Mouse (Mus musculus) adrenal gland, adult 8-10 months (tissue): ENCODE measurements around the gene Tfeb. TPM values are rescaled to one million over a fixed set of nuclear protein-coding genes. Genes with fewer than 3 reads are reported as not detected.

ENCODE experiments used
- DNase-seq: peaks from one replicate; pipeline ENCODE4 v3.0.0; 2022
- total RNA-seq, 4 experiments: library from RNA; stranded (reverse); gene quantifications; 2 replicates each; pipeline ENCODE4 v1.2.4; 2022

Gene Tfeb
- total RNA-seq, 4 experiments from 2014 or later: 17.3 to 32.1 (median 24.2) TPM

DNA sequence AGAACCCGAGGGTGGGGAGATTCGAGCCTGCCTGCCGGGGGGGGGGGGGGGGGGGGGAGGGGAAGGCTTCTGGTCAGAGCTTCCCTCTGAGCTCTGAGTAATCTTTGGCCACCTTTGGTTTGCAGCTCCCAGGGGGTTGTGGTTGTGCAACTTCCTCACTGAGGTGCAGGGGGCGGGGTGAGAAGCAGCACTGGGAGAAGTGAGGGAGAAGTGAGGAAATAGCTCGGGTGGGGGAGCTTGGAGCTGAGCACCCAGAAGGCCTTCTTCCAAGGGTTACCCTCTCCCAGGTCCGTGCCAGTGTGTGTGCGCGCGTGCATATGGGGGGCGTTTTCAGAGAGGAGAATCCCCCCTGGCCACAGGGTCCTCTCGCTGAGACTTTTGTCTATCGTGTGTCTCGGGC, 17.4 kb downstream of the Tfeb start:
- DNase-seq: peak; percentile 52

- no peak for DNase-seq
Observed at GRCm38 (mm10) chr17:47756366-47756765, 19.5 kb downstream of the Tfeb start.

DNA sequence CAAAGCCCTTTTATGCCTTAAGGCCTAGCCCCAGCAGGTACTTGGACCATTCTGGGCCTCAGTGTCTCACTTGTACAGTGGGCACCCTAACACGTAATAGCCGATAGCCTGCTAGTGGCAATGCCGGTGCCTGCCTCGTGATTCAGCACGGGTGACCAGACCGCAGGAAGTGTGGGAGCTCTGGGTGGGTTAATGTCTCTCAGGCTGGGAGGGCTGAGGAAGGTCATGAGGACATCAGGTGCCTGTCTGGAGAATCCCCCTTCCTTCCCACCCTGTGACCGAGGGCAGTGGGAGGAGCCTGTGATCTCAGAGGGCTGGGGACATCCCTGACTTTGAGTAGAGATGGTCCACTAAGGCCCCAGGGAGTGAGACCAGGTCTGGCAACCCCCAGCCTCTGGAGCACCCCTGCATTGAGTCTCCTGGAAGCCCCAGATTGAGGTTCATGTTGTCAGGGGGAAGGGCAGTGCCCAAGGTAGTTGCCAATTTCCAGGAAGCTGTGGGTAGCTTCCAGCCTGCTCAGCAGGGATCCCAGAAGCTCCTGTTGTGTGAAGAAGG, 20.3 kb downstream of the Tfeb start:
- no peak for DNase-seq

DNA sequence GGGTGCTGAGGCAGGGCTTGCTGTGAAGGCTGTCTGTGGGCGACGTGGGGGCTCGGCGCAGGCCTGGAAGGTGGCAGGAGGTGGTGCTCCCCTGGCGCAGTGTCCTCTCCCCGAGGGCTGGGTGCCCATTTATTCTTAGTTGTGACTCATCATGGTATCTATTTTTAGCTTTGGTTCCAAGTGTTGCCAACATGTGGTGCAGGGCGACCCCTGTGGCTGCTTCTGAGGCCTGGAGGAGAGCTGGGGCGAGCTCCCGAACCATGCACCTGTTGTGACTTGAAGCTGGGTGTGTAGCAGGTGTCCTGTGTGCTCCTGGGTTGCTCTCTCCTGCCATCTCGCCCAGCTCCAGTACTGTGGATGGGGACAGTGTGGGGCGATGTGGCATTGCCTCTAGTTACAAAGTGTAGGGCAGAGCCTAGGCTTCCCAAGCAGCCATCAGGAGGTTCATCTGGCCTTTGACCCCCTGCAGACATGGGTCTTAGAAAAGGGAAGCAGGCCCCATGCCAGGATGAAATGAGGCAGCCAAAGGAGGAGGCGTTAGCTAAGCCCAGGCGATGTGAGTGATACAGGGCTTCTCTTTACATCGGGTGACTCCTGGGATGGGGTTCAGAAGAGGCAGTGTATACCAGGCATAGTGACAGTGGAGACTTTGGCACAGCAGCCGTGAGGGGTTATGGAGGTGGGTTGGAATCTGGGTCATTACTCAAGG, 23.0 kb downstream of the Tfeb start:
- peak; percentile 65 for DNase-seq

- no peak for DNase-seq
Observed at GRCm38 (mm10) chr17:47762028-47762427, 25.2 kb downstream of the Tfeb start.

- peak; percentile 45 for DNase-seq
Observed at GRCm38 (mm10) chr17:47762518-47763340, 25.9 kb downstream of the Tfeb start.

- no peak for DNase-seq
Observed at GRCm38 (mm10) chr17:47765986-47766385, 29.2 kb downstream of the Tfeb start.

DNA sequence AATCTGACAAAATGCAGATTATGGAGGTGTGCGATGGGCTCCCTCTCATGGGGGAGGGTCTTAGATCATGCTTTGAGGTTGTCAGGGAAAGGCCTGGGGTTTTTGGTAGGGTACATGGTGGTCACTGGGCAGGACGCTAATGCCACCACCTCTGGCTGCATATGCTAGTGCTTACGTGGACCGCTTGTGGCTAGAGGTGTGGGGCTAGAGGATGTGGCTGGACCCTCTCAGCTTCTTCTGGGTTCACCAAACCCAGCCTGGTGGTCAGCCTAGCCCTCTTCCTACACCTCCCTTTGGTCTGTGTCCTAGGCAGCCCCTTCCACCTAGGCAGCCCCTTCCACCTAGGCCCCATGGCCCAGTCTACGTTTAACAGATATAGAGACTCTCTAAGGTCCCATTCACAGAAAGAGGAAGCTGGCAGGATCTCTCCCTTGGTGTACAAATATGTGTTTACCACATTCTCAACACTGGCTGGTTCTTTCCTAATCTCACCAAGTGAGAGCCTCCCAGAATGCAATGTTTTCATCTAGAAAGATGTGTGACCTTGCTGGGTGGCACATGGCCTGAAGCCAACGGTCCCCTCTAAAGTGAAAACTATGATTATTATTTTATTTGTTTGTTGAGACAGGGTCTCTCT, 29.7 kb downstream of the Tfeb start:
- no peak for DNase-seq

DNA sequence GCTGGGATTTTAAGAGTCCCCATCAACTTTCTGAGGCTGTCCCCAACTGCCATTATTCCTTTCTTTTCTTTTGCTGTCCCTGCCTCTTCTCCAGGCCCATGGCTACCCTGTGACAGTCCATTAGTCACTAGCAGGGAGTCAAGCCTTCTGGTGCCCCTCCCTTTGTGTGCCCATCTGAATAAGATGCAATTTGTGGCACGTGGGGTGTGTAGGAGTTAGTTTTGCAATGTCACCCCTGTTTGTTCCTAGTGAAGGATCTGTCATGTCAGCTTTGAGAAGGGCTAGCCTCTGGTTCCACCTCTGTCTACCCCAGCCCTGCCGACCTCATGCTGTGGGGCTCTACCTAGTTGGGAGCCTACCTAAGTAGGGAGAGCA, 30.2 kb downstream of the Tfeb start:
- no peak for DNase-seq

DNA sequence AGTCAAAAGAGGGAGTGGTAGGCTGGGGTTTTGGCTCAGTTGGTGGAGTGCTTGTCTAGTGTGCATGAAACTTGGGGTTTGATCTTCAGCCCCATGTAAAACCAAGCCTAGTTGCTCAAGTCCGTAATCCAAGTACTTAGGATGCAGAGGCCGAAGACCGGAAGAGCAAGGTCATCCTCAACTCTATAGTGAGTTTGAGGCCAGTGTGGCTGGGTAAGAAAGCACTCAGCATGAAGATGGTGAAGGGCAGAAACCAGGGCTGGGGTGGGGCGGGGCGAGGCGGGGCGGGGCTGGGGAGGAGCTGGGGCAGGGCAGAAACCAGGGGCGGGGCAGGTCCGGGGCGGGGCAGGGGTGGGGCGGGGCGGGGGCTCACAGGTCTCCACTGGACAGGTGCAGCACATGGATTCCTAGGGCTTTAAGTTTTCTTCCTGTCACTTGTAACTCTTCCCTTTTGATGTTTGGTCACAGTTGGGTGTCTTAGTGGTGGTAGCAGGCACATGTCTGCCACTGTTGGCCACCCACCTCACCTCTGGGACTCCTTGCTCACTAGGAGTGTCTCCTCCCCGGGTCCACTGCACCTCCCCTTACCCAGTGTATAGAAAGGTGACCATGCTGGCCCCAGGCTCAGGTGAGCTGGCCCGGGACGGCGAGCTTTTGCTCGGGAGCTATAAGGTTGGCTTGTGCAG, 30.8 kb downstream of the Tfeb start:
- DNase-seq: no peak

- DNase-seq: no peak
Observed at GRCm38 (mm10) chr17:47768707-47769276, 32.0 kb downstream of the Tfeb start.

GRCm38 (mm10) chr17:47769389-47770299, 32.8 kb downstream of the Tfeb start:
- DNase-seq: no peak

GRCm38 (mm10) chr17:47773604-47774003, 36.8 kb downstream of the Tfeb start:
- DNase-seq: no peak

DNA sequence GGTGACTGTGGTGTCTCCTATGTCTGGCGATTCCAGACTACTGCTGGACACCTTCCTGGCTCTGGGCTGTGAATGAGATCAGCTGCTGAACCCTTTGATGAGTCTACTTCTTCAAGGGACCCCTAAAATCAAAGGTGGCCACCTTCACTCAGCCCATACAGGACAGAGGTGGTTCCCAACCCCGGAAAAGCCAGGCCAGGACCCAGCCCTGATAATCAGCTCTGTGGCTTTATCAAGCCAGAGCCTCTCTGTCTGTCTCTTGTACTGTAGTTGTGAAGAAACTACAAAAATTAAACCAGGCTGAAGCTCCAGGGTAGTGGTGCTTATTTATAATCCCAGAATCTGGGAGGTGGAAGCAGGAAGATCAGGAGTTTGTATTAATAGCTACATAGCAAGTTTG, 40.3 kb downstream of the Tfeb start:
- DNase-seq: no peak

DNA sequence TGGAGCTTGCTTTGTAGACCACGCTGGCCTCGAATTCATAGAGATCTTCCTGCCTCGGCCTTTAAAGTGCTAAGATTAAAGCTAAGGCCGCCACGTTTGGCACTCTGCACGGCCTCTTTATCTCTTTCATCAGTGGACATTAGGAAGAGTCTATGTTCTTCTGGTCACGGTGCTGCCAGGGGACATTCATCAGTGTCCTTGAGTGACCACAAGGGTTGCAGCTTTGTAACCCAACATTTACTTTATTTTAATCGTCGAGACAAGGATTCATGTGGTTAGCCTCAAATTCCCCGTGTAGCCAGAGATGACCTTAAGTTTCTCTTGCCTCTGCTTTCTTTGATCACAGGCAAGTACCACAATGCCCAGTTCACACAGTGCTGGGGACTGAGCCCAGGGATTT, 43.6 kb downstream of the Tfeb start:
- no peak for DNase-seq

- DNase-seq: no peak
Observed at GRCm38 (mm10) chr17:47782486-47782885, 45.7 kb downstream of the Tfeb start.

DNA sequence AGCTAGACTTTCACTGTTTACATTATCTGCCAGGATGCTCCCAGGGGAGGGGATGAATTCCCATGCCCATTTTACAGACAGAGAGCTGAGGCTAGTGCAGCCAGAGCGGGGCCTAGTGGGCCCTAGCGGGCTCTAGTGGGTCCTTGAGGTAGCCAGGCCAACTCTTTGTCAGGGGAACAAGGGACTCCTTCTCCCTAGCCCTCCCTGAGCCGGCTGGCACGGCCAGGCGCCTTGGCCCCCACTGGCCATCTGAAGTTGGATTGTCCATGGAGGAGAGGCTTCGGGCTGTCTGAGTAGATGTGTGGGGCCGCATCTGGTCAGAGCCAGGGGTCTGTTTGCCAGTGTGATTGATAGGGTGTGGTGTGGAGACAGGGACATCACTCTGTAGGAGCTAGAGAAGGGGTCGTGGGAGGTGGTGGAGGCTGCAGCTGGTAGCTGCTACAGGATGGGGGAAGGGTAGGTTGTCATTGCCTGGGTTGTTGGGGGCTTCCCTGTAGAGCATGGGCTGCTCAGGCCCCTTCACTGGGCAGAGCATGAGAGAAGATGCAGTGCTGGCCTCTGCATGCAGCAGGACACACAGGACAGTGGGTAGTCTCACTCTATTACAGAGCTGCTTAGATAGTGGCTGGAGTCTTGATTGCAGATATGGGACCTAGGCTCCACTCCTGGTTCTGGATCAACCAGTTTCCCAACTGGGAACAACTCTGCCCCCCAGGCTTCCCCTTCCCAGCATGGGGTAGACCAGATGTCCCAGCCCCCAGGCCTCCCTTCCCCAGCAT, 46.8 kb downstream of the Tfeb start:
- DNase-seq: no peak

DNA sequence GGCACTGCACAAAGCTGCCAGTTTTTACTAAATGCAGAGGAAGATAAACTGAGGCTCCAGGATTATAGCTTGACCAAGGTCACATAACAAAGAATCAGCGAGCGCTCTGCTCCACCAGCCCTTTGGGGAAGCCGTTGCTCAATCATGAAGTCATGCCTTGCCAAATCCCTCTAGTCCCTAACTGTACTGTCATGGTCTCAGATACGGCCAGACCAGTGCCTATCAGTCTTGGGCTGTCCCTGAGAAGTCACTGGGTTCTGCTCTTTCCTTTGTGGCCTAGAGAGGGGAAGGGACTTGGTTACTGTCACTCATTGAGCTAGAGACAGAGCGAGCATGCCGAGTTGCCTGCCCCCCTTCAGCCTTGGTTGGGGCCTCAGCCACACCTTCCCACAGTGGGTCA, 47.6 kb downstream of the Tfeb start:
- DNase-seq: no peak

GRCm38 (mm10) chr17:47787632-47788031, 50.8 kb downstream of the Tfeb start:
- DNase-seq: no peak

DNA sequence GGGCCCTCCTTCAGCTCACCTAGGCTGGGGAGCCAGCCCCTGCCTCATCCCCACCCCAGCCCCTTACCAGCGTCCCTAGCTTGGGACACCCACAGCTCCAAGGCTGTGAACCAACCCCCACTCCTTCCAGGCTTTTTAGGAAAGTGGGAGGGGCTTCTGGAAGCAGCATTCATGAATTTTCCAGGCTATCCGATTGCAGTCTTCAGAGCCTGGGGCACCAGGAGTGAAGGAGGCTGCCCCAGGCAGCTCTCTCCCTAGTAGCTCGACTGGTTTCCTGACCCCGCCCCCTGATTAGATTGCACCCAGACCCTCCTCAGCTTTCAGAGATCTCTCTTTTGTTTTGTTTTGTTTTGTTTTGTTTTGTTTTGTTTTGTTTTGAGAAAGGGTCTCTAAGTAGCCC, 51.5 kb downstream of the Tfeb start:
- DNase-seq: no peak
